Mouse (Mus musculus) CH12.LX (cell line): ENCODE data around the gene Fosb. TPM values are rescaled to one million over a fixed set of nuclear protein-coding genes. Genes with fewer than 3 reads are reported as not detected.

Experiments used
- DNase-seq: peaks from one replicate; pipeline ENCODE4 v3.0.0-alpha.2; 2013; ENCODE audit errors: extremely low read depth
- H3K27ac ChIP-seq: 2 replicates; pipeline ENCODE4 v1.5.1; 2012; ENCODE audit warnings: low read depth, mild to moderate bottlenecking, control low read depth, moderate library complexity; ENCODE audit not compliant: insufficient read depth
- H3K27me3 ChIP-seq: replicated peaks from 2 replicates; pipeline ENCODE3; 2012; ENCODE audit warnings: inconsistent platforms
- H3K36me3 ChIP-seq, 2 experiments: replicated peaks in 1 of 2; 2 replicates each; pipeline versions ENCODE3 to v1.6.1; 2012; ENCODE audit warnings: inconsistent platforms in 1 of 2, low read length in 1 of 2, mild to moderate bottlenecking in 1 of 2, mixed read lengths in 1 of 2, moderate library complexity in 1 of 2; ENCODE audit not compliant: control insufficient read depth in 1 of 2, insufficient read depth in 1 of 2
- H3K4me1 ChIP-seq, 2 experiments: 2 replicates each; pipeline ENCODE4 v1.6.1; 2012; ENCODE audit warnings: inconsistent platforms in 1 of 2, moderate library complexity in 1 of 2; ENCODE audit not compliant: insufficient read depth in 2 of 2, control insufficient read depth in 1 of 2
- H3K4me2 ChIP-seq: 2 replicates; pipeline ENCODE4 v1.6.1; 2012; ENCODE audit warnings: low read depth, mild to moderate bottlenecking, control low read depth; ENCODE audit not compliant: poor library complexity, insufficient read depth, severe bottlenecking
- H3K4me3 ChIP-seq, 3 experiments: fragments of 150-350 bp in 1 of 3; sonication (generic) in 1 of 3; replicated peaks in 1 of 3; 2 replicates each; pipeline versions ENCODE3 to v1.5.1; 2011 to 2012; ENCODE audit warnings: low read depth in 2 of 3, low read length in 2 of 3, mild to moderate bottlenecking in 2 of 3, moderate library complexity in 2 of 3, control low read depth in 1 of 3, improper control_type of control experiment in 1 of 3, inconsistent platforms in 1 of 3, mixed read lengths in 1 of 3; ENCODE audit not compliant: poor library complexity in 1 of 3
- H3K79me2 ChIP-seq: replicated peaks from 2 replicates; pipeline ENCODE4 v1.6.1; 2012; ENCODE audit warnings: mild to moderate bottlenecking, moderate library complexity; ENCODE audit not compliant: control insufficient read depth, poor library complexity, insufficient read depth, severe bottlenecking; ENCODE audit errors: extremely low read depth
- H3K9ac ChIP-seq: 2 replicates; pipeline ENCODE4 v1.6.1; 2012; ENCODE audit warnings: low read depth, mild to moderate bottlenecking, control low read depth, moderate library complexity; ENCODE audit not compliant: insufficient read depth
- H3K9me3 ChIP-seq: replicated peaks from 2 replicates; pipeline ENCODE3; 2012; ENCODE audit warnings: low read length, inconsistent platforms, mixed read lengths
- CHD2 ChIP-seq: IDR thresholded peaks from 2 replicates; pipeline ENCODE4 v1.6.1; 2011; ENCODE audit warnings: low read length, improper control_type of control experiment
- HCFC1 ChIP-seq: IDR thresholded peaks from 2 replicates; pipeline ENCODE4 v1.6.1; 2012; ENCODE audit warnings: low read depth, mild to moderate bottlenecking, inconsistent platforms, low read length, improper control_type of control experiment
- IRF4 ChIP-seq: IDR thresholded peaks from 2 replicates; pipeline ENCODE4 v1.6.1; 2014; ENCODE audit warnings: low read depth, mild to moderate bottlenecking, inconsistent platforms, low read length, improper control_type of control experiment
- MEF2A ChIP-seq: IDR thresholded peaks from 2 replicates; pipeline ENCODE4 v1.6.1; 2014; ENCODE audit warnings: low read depth, mild to moderate bottlenecking, inconsistent platforms, low read length, improper control_type of control experiment, borderline replicate concordance
- MXI1 ChIP-seq: IDR thresholded peaks from 2 replicates; pipeline ENCODE4 v1.6.1; 2011; ENCODE audit warnings: mild to moderate bottlenecking, low read depth, low read length, improper control_type of control experiment
- MYC ChIP-seq: IDR thresholded peaks from 2 replicates; pipeline ENCODE4 v1.6.1; 2011; ENCODE audit warnings: low read depth, mild to moderate bottlenecking, improper control_type of control experiment, low read length
- PAX5 ChIP-seq: IDR thresholded peaks from 2 replicates; pipeline ENCODE4 v1.6.1; 2012; ENCODE audit warnings: low read length, inconsistent platforms, mixed read lengths
- TBP ChIP-seq: conservative IDR thresholded peaks from 2 replicates; pipeline ENCODE4 v1.6.1; 2011; ENCODE audit warnings: low read depth, low read length, improper control_type of control experiment
- dilution Hi-C: fragments of 300-500 bp; cut with MboI; formaldehyde crosslinking; loops from 2 replicates; pipeline ENCODE4 v1.14.3; 2020; ENCODE audit warnings: low sequenced_read_pairs; ENCODE audit not compliant: extremely low pct_unique_long_range_greater_than_20kb, extremely low pct_ligation_motif_present
- in situ Hi-C: fragments of 300-500 bp; cut with MboI; formaldehyde crosslinking; loops from 3 replicates; pipeline ENCODE4 v1.14.3; 2019; ENCODE audit warnings: low sequenced_read_pairs, low pct_ligation_motif_present, low pct_unique_long_range_greater_than_20kb, mixed read lengths
- polyA plus RNA-seq: library from polyadenylated mRNA; unstranded; fragments of >175 nt; gene quantifications from 2 replicates; pipeline ENCODE4 v1.2.1, GENCODE M21; 2012; ENCODE audit warnings: low read depth; ENCODE audit not compliant: insufficient read length
- total RNA-seq, 2 experiments: library from RNA; depleted of rRNA; stranded (reverse); fragments of 300-350 nt in 1 of 2; fragments of >200 nt in 1 of 2; gene quantifications; 2 replicates each; pipeline ENCODE4 v1.2.3; 2012 to 2014

The Fosb gene
- total and polyA plus RNA-seq, 3 experiments = 0.08 to 0.56 TPM; not detected in 1

DNA sequence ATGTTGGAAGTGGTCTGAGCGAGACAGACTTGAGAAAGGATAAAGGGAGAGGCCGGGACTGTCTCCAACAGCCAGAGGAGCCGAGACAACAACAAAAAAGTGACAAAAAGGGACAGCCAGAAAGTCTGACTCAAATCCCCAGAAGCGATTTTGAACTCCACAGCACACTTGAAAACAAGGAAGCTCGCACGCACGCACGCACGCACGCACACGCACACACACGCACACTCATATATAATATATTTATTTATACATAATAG is 6.9 kb downstream of the Fosb start:
- no peak overlapping the region for H3K9ac ChIP-seq
- H3K27me3 ChIP-seq = peaks cover 57% of the 10 kb centered on the region
- peaks cover 2 to 28% of the 10 kb centered on the region in 2 experiments; a peak in 3 of 4 replicates for H3K4me1 ChIP-seq
- in situ Hi-C loops = no loop called here
- no peak overlapping the region for H3K4me3 ChIP-seq
- dilution Hi-C loops = no loop called here
- no peak overlapping the region for H3K4me2 ChIP-seq
- DNase-seq = no peak
- no peak overlapping the region for H3K27ac ChIP-seq
- H3K79me2 ChIP-seq = no peaks in the 10 kb centered on the region
- TF ChIP-seq IRF4 = no peak
- no peaks in the 10 kb centered on the region for H3K9me3 ChIP-seq
- H3K36me3 ChIP-seq = no peaks in the 10 kb centered on the region

GRCm38 (mm10) chr7:19302264-19303045 is 7.4 kb downstream of the Fosb start:
- no peak overlapping the region for H3K4me3 ChIP-seq
- H3K27ac ChIP-seq = no peak overlapping the region
- DNase-seq = no peak
- H3K36me3 ChIP-seq = no peaks in the 10 kb centered on the region
- no peaks in the 10 kb centered on the region for H3K9me3 ChIP-seq
- H3K27me3 ChIP-seq = peaks cover 57% of the 10 kb centered on the region
- peaks cover 2 to 25% of the 10 kb centered on the region in 2 experiments; a peak in 3 of 4 replicates for H3K4me1 ChIP-seq
- in situ Hi-C loops (no loop called here), dilution Hi-C loops (no loop called here)
- TF ChIP-seq CHD2 (peak; percentile 19; the same call in 1 of the 2 replicates), MXI1 (no peak)
- H3K4me2 ChIP-seq = no peak overlapping the region; the same call in 1 of the 2 replicates
- no peaks in the 10 kb centered on the region for H3K79me2 ChIP-seq
- no peak overlapping the region for H3K9ac ChIP-seq

- Histone ChIP-seq H3K9ac (no peak overlapping the region), H3K4me3 (no peak overlapping the region), H3K79me2 (no peaks in the 10 kb centered on the region), H3K27me3 (peaks cover 49% of the 10 kb centered on the region)
- TF ChIP-seq PAX5 (no peak), TBP (no peak), MEF2A (no peak), MYC (no peak), HCFC1 (no peak)
- TF ChIP-seq, all 38 proteins: peak for 0
- H3K4me1 ChIP-seq = peaks cover 2 to 25% of the 10 kb centered on the region in 2 experiments; a peak in 3 of 4 replicates
- H3K36me3 ChIP-seq = no peaks in the 10 kb centered on the region
- in situ Hi-C loops = no loop called here
- H3K27ac ChIP-seq = no peak overlapping the region
- peaks cover 3% of the 10 kb centered on the region for H3K9me3 ChIP-seq
- no peak for DNase-seq
- H3K4me2 ChIP-seq = peak overlapping the region; percentile 44
- dilution Hi-C loops = no loop called here
These were observed 8.2 kb downstream of the Fosb start for GRCm38 (mm10) chr7:19301461-19302263.
